Mouse (Mus musculus): ENCODE data around the gene Stag1.

Gene Stag1

DNA sequence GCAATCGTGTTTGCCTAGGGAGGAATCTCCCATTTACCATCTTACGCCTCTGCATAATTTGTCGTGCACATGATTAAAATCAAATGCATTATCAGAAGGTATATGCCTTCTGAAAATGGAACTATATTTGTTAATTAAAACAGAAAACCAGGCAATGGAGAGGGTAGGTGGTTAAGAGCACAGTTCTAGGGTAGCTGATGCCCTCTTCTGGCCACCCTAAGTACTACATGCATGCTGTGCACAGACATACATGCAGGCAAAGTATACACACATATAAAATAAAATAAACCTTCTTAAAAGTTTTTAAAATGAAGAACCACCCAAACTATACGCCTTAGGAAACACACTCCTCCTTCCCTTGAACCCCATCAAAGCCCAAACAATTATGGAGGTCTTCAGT, 404.5 kb downstream of the Stag1 start:
- TF ChIP-seq GATA4 (IDR thresholded peaks at IDR 0.05; ENCODE audit: insufficient replicate concordance, low read length), result no peak

DNA sequence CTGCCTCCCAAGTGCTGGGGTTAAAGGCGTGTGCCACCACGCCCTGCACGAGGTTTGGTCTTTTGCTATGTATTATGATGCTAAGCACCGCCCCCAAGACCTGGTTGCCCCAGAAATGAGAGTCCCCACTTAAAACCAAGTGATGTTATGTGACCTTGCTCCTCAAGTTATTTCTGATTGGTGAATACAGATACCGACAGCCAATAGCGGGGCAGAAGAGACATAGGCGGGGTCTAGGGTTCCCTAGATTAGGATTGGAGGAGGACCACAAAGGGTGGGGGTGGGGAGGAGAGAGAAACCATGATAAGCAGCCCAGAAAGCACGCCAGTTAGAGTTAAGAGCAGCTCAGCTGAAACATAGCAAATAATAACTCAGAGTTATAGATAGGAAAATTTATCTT, 405.2 kb downstream of the Stag1 start:
- no peak for TF ChIP-seq GATA4 (IDR thresholded peaks at IDR 0.05; ENCODE audit: insufficient replicate concordance, low read length)

- no peak for TF ChIP-seq GATA4 (IDR thresholded peaks at IDR 0.05; ENCODE audit: insufficient replicate concordance, low read length)
Observed at GRCm38 (mm10) chr9:101003302-101003701, 405.7 kb downstream of the Stag1 start.

- no peak for TF ChIP-seq GATA4 (IDR thresholded peaks at IDR 0.05; ENCODE audit: insufficient replicate concordance, low read length)
Observed at GRCm38 (mm10) chr9:101005866-101006265, 408.3 kb downstream of the Stag1 start.

All from liver, adult (tissue).